Mouse (Mus musculus): ENCODE measurements at regions not wholly inside any gene's neighbourhood (a gene's known extent, or its start where the extent isn't known, plus 50 kb on each side); places are given as distances from the start of the nearest gene placed in this dataset.

GRCm38 (mm10) chr11:21427291-21428012 lies 56.5 kb upstream of the Ugp2 start:
- no peak overlapping the region for H3K9ac ChIP-seq (ENCODE audit: low read depth, low read length)
- ATAC-seq (ENCODE audit: low FRiP score, low TSS enrichment) = no peak
- H3K36me3 ChIP-seq (ENCODE audit: control insufficient read depth, insufficient read depth, low read length) = no peaks in the 10 kb centered on the region
- 68% methylated on average over 4 of the region's 4 CpGs for WGBS
- H3K27me3 ChIP-seq (ENCODE audit: control insufficient read depth, insufficient read depth, low read length) = no peaks in the 10 kb centered on the region
- H3K4me1 ChIP-seq (ENCODE audit: control insufficient read depth, insufficient read depth, low read length) = no peaks in the 10 kb centered on the region
- H3K27ac ChIP-seq (ENCODE audit: low read depth, low read length) = no peak overlapping the region
- H3K9me3 ChIP-seq (ENCODE audit: control insufficient read depth, low read length) = no peaks in the 10 kb centered on the region
- no peak overlapping the region for H3K4me2 ChIP-seq (replicated peaks; ENCODE audit: low read depth, low read length)
- no peak overlapping the region for H3K4me3 ChIP-seq (ENCODE audit: low read length)

- 89% methylated on average over 6 of the region's 6 CpGs for WGBS
- no peaks in the 10 kb centered on the region for H3K9me3 ChIP-seq (ENCODE audit: control insufficient read depth, low read length)
Observed at GRCm38 (mm10) chr11:21425480-21426101, 54.6 kb upstream of the Ugp2 start.

DNA sequence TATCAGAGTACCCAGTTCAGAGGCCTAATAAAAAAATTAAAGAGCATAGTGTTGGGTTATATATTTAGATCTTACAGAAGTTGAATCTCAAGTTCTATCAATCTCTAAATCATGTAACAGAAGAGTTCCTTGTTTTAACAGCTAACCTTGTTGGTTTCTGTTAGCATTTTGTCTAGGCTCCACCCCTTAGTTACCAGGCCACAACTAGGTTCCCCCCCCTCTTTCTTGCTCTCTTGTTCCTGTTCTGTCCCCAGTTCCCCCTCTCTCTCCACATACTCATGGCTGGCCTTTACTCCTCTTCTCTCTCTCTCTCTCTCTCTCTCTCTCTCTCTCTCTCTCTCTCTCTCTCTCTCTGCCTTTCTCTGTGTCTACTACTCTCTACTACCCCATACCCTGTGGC lies 53.3 kb upstream of the Ugp2 start:
- no peak overlapping the region for H3K27ac ChIP-seq (ENCODE audit: low read depth, low read length)
- no peak overlapping the region for H3K4me2 ChIP-seq (replicated peaks; ENCODE audit: low read depth, low read length)
- no peaks in the 10 kb centered on the region for H3K4me1 ChIP-seq (ENCODE audit: control insufficient read depth, insufficient read depth, low read length)
- H3K9ac ChIP-seq (ENCODE audit: low read depth, low read length) = no peak overlapping the region
- no peaks in the 10 kb centered on the region for H3K9me3 ChIP-seq (ENCODE audit: control insufficient read depth, low read length)
- no peak overlapping the region for H3K4me3 ChIP-seq (ENCODE audit: low read length)
- H3K27me3 ChIP-seq (ENCODE audit: control insufficient read depth, insufficient read depth, low read length) = no peaks in the 10 kb centered on the region
- ATAC-seq (ENCODE audit: low FRiP score, low TSS enrichment) = no peak
- no peaks in the 10 kb centered on the region for H3K36me3 ChIP-seq (ENCODE audit: control insufficient read depth, insufficient read depth, low read length)

More at GRCm38 (mm10) chr11:21425480-21426101, 54.6 kb upstream of the Ugp2 start:
- Histone ChIP-seq H3K4me1 (ENCODE audit: control insufficient read depth, insufficient read depth, low read length) (no peaks in the 10 kb centered on the region), H3K9ac (ENCODE audit: low read depth, low read length) (no peak overlapping the region), H3K27ac (ENCODE audit: low read depth, low read length) (no peak overlapping the region), H3K27me3 (ENCODE audit: control insufficient read depth, insufficient read depth, low read length) (no peaks in the 10 kb centered on the region), H3K4me2 (replicated peaks; ENCODE audit: low read depth, low read length) (no peak overlapping the region), H3K4me3 (ENCODE audit: low read length) (no peak overlapping the region), H3K36me3 (ENCODE audit: control insufficient read depth, insufficient read depth, low read length) (no peaks in the 10 kb centered on the region)
- no peak for ATAC-seq (ENCODE audit: low FRiP score, low TSS enrichment)

DNA sequence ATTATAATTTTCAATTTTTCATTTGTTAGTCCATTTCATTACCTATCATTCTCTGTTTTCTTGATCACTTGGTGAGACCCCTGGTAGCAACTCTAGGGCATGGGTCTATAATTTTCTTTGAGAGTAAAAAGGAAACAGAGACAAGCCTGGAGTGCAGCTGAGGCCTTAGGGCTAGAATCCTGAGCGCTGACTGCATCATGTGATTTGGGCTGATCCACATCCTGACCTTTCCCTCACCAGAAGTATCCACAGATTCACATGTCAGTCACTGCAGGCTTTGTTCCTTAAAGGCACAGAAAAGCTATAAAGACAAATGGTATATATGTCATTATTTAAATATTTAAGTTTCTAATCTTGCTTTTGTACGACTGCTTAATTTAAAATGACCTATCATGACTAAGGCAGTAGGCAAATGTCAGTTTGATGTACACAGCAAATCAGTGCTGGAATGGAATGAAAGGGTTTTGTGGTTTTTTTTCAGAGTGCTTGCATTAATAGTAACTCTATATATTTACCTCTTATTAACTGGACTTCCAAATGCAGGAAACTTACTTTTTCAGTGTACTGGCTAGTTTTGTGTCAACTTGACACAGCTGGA lies 51.4 kb upstream of the Ugp2 start:
- Histone ChIP-seq H3K9me3 (ENCODE audit: control insufficient read depth, low read length) (no peaks in the 10 kb centered on the region), H3K4me1 (ENCODE audit: control insufficient read depth, insufficient read depth, low read length) (no peaks in the 10 kb centered on the region), H3K4me3 (ENCODE audit: low read length) (no peak overlapping the region), H3K4me2 (replicated peaks; ENCODE audit: low read depth, low read length) (no peak overlapping the region), H3K9ac (ENCODE audit: low read depth, low read length) (no peak overlapping the region), H3K27me3 (ENCODE audit: control insufficient read depth, insufficient read depth, low read length) (no peaks in the 10 kb centered on the region), H3K36me3 (ENCODE audit: control insufficient read depth, insufficient read depth, low read length) (no peaks in the 10 kb centered on the region), H3K27ac (ENCODE audit: low read depth, low read length) (no peak overlapping the region)
- 64% methylated on average over 2 of the region's 2 CpGs for WGBS
- no peak for ATAC-seq (ENCODE audit: low FRiP score, low TSS enrichment)
